Mouse (Mus musculus) stomach, embryonic 16.5 days (tissue): ENCODE results near the gene Ddx28. TPM values are rescaled to one million over a fixed set of nuclear protein-coding genes. Genes with fewer than 3 reads are reported as not detected.

Experiments used
- ATAC-seq: fragments of 200-750 bp; cut with Nextera tagmentation; 2 replicates; pipeline ENCODE4 v1.8.0; 2017; ENCODE audit warnings: moderate number of reproducible peaks, moderate TSS enrichment; ENCODE audit not compliant: insufficient read depth, low FRiP score
- H3K27ac ChIP-seq: fragments of 300-500 bp; sonication (generic); 2 replicates; pipeline ENCODE4 v1.5.1; 2014; ENCODE audit warnings: low read length
- H3K27me3 ChIP-seq: fragments of 300-500 bp; sonication (generic); 2 replicates; pipeline ENCODE4 v1.6.1; 2014; ENCODE audit warnings: low read length, control low read depth, mixed read lengths; ENCODE audit not compliant: control insufficient read depth, insufficient read depth
- H3K36me3 ChIP-seq: fragments of 300-500 bp; sonication (generic); 2 replicates; pipeline ENCODE4 v1.6.1; 2014; ENCODE audit warnings: low read length; ENCODE audit not compliant: control insufficient read depth, insufficient read depth
- H3K4me1 ChIP-seq: fragments of 300-500 bp; sonication (generic); 2 replicates; pipeline ENCODE4 v1.6.1; 2014; ENCODE audit warnings: low read length, control low read depth, mixed read lengths; ENCODE audit not compliant: control insufficient read depth, insufficient read depth
- H3K4me2 ChIP-seq: fragments of 300-500 bp; sonication (generic); 2 replicates; pipeline ENCODE4 v1.6.1; 2014; ENCODE audit warnings: low read depth, low read length, mixed read lengths
- H3K4me3 ChIP-seq: fragments of 300-500 bp; sonication (generic); replicated peaks from 2 replicates; pipeline ENCODE4 v1.5.1; 2014; ENCODE audit warnings: mild to moderate bottlenecking, low read length
- H3K9ac ChIP-seq: fragments of 300-500 bp; sonication (generic); 2 replicates; pipeline ENCODE4 v1.6.1; 2014; ENCODE audit warnings: low read length
- H3K9me3 ChIP-seq: fragments of 300-500 bp; sonication (generic); replicated peaks from 2 replicates; pipeline ENCODE4 v1.6.1; 2016; ENCODE audit warnings: low read length, control low read depth; ENCODE audit not compliant: control insufficient read depth
- WGBS: fragments of 180-500 bp; shearing (Covaris S2); extraction: QIAGEN DNeasy Blood & Tissue Kit; methylation state at CpG from one replicate; pipeline ENCODE4 v1.1.7; 2014; 5-methylcytosine and 5-hydroxymethylcytosine counted together
- polyA plus RNA-seq: library from polyadenylated mRNA; unstranded; fragments of >200 nt; fragmentation: Nextera tagmentation; extraction: Ambion mirVana; gene quantifications from 2 replicates; pipeline ENCODE4 v1.2.1, GENCODE M21; 2015

The Ddx28 gene
- polyA plus RNA-seq, result 14.8 and 16.5 TPM in 2 replicates

DNA sequence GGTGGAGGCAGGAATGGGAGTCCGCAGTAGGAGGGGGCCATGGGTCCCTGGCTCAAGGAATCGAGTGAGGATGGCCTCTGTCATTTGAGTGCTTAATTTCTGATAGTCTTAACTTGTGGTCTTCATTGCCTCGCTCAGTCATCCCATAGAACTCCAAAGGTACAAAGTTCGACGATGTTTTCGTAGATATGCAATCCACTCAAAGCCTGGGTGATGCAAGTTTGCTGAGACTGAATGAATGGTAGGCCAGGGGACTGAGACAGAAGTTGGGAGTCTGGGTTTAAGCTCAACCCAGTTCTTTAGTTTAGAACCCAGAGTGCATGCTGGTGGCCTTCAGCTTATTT is at the start of gene Ddx28:
Ddx28 (minus strand) TSS at position 240 of the 344 bp plus-strand sequence.
- H3K4me3 ChIP-seq, result peak within 1 kb of the TSS; percentile 92
- no peak for ATAC-seq
- WGBS, result 4% methylated on average over 6 of the region's 6 CpGs
- H3K4me1 ChIP-seq, result peaks cover 12% of the 10 kb centered on the region
- peak within 1 kb of the TSS; percentile 86 for H3K9ac ChIP-seq
- peak within 1 kb of the TSS; percentile 53 for H3K27ac ChIP-seq
- peak within 1 kb of the TSS; percentile 87 for H3K4me2 ChIP-seq
- no peaks in the 10 kb centered on the region for H3K36me3 ChIP-seq
- H3K27me3 ChIP-seq, result no peaks in the 10 kb centered on the region
- H3K9me3 ChIP-seq, result no peaks in the 10 kb centered on the region

GRCm38 (mm10) chr8:106060521-106060920 is 48.8 kb upstream of the Ddx28 start:
- Histone ChIP-seq H3K27me3 (no peaks in the 10 kb centered on the region), H3K9ac (no peak overlapping the region; the same call in 1 of the 2 replicates), H3K4me2 (peak overlapping the region; percentile 63), H3K4me1 (peaks cover 24% of the 10 kb centered on the region), H3K36me3 (no peaks in the 10 kb centered on the region), H3K4me3 (peak overlapping the region; percentile 89), H3K9me3 (no peaks in the 10 kb centered on the region), H3K27ac (no peak overlapping the region)
- ATAC-seq, result no peak
- 5% methylated on average over 3 of the region's 3 CpGs for WGBS

- Histone ChIP-seq H3K9me3 (no peaks in the 10 kb centered on the region), H3K27ac (peak overlapping the region; percentile 95), H3K4me1 (peaks cover 24% of the 10 kb centered on the region), H3K9ac (peak overlapping the region; percentile 98), H3K4me2 (peak overlapping the region; percentile 63), H3K36me3 (no peaks in the 10 kb centered on the region), H3K27me3 (no peaks in the 10 kb centered on the region), H3K4me3 (peak overlapping the region; percentile 89)
- WGBS, result under 1% methylated on average over 77 of the region's 83 CpGs
- peak; percentile 77 for ATAC-seq
Measured at GRCm38 (mm10) chr8:106059613-106060371, 48.1 kb upstream of the Ddx28 start.

- no peaks in the 10 kb centered on the region for H3K9me3 ChIP-seq
- H3K27ac ChIP-seq, result peak within 1 kb of the TSS; percentile 95
- peaks cover 26% of the 10 kb centered on the region for H3K4me1 ChIP-seq
- H3K27me3 ChIP-seq, result no peaks in the 10 kb centered on the region
- H3K9ac ChIP-seq, result peak within 1 kb of the TSS; percentile 98
- peak; percentile 99 for ATAC-seq
- H3K36me3 ChIP-seq, result 0 out of 2 replicates have a peak, but pooled peaks cover 2% of the 10 kb centered on the region
- peak within 1 kb of the TSS; percentile 89 for H3K4me3 ChIP-seq
- under 1% methylated on average over 52 of the region's 52 CpGs for WGBS
- peak within 1 kb of the TSS; percentile 85 for H3K4me2 ChIP-seq
Measured at GRCm38 (mm10) chr8:106058731-106059612, 47.3 kb upstream of the Ddx28 start, which contains the start of gene Nfatc3. TSS of gene Nfatc3 (plus strand) at chr8:106058840.

DNA sequence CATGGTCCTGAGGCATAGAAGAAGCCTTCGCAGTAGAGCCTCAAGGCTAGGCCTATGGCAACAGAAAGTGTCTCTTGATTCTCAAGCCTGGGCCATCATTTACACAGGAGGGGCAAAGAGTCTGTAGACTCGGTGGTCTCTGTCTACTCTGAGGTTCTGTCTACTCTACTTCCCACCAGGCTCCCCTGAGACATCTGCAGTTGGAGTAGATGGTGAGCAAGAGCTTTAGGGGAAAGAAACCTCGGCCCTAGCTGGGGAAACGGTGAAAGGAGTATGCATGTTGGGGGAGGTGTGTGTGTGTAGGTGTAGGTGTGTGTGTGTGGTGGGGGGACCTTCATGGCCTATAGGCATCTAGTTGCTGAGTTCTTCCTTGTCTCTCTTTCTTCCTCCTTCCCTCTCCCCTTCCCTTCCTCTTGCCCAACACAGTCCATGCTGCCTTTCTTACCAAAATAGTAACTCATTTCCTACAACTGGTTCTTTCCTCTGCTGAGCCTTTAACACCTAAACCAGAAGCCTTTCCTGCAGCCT is 44.8 kb upstream of the Ddx28 start:
- no peaks in the 10 kb centered on the region for H3K27me3 ChIP-seq
- H3K27ac ChIP-seq, result no peak overlapping the region
- WGBS, result 87% methylated on average over 4 of the region's 4 CpGs
- no peak overlapping the region for H3K9ac ChIP-seq
- H3K36me3 ChIP-seq, result peaks cover 8% of the 10 kb centered on the region; the same call in 1 of the 2 replicates
- no peak for ATAC-seq
- no peak overlapping the region for H3K4me2 ChIP-seq
- peaks cover 21% of the 10 kb centered on the region for H3K4me1 ChIP-seq
- H3K4me3 ChIP-seq, result no peak overlapping the region
- H3K9me3 ChIP-seq, result no peaks in the 10 kb centered on the region

DNA sequence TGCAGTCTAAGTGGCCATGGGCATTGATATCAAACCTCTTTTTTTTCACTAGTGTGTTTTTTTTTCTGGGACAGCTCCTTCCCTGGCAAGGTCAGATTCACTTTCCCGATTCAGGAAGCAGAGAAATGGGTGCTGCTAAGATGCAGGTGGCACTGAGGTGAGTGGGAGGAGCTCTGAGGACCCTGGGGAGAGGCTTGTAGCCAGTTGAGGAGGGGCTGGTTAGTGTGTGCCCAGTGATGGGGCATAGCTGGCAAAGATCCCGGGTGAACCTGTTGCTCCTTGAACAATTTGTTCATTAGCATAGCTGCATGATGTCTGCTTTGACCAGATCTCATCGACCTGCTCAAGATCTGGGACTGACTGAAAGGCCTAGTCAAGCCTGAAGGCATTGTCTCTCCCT is 43.4 kb upstream of the Ddx28 start:
- Histone ChIP-seq H3K4me1 (peaks cover 16% of the 10 kb centered on the region), H3K4me2 (no peak overlapping the region), H3K27me3 (no peaks in the 10 kb centered on the region), H3K4me3 (no peak overlapping the region), H3K36me3 (peaks cover 10% of the 10 kb centered on the region; the same call in 1 of the 2 replicates), H3K9ac (no peak overlapping the region), H3K9me3 (no peaks in the 10 kb centered on the region), H3K27ac (peak overlapping the region; percentile 66)
- 68% methylated on average over 3 of the region's 3 CpGs for WGBS
- no peak for ATAC-seq

- H3K4me1 ChIP-seq, result peaks cover 16% of the 10 kb centered on the region
- H3K9me3 ChIP-seq, result no peaks in the 10 kb centered on the region
- peak overlapping the region; percentile 66 for H3K27ac ChIP-seq
- ATAC-seq, result 0 out of 2 replicates have a peak, but pooled peaks have one; percentile 11
- no peak overlapping the region for H3K4me2 ChIP-seq
- H3K9ac ChIP-seq, result no peak overlapping the region
- WGBS, result 40% methylated on average over 6 of the region's 6 CpGs
- no peak overlapping the region for H3K4me3 ChIP-seq
- no peaks in the 10 kb centered on the region for H3K27me3 ChIP-seq
- H3K36me3 ChIP-seq, result peaks cover 11% of the 10 kb centered on the region; the same call in 1 of the 2 replicates
Measured at GRCm38 (mm10) chr8:106054190-106054811, 42.6 kb upstream of the Ddx28 start.

DNA sequence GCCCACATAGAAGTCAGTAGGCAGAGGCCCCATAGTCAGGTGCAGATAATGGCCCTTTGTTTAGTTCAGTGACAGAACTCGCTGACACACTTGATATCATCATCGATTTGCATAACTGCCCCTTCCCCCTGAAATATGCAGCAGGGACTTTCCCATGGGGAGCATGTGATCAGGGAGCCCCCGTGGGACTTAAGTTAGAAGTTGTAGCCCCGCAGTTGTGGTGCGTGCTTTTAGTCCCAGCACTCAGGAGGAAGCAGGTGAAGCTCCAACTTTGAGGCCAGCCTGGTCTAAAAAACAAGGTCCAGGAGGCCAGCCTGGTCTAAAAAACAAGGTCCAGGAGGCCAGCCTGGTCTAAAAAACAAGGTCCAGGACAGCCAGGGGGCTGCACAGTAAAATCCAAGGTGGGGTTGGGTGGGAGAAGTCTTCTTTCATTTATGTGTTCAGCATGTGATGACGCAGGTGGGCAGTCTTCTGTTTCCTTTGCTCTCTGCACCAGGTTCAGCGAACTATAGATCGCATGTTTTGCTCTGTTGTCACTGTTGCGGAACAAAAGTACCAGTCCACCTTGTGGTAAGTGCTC is 40.9 kb upstream of the Ddx28 start:
- Histone ChIP-seq H3K4me2 (no peak overlapping the region), H3K9me3 (no peaks in the 10 kb centered on the region), H3K4me1 (peaks cover 7% of the 10 kb centered on the region; the same call in 1 of the 2 replicates), H3K36me3 (peaks cover 11% of the 10 kb centered on the region; the same call in 1 of the 2 replicates), H3K4me3 (no peak overlapping the region), H3K27ac (peak overlapping the region; percentile 14; the same call in 1 of the 2 replicates), H3K9ac (no peak overlapping the region), H3K27me3 (no peaks in the 10 kb centered on the region)
- WGBS, result 79% methylated on average over 9 of the region's 9 CpGs
- no peak for ATAC-seq
